Mouse (Mus musculus): ENCODE data around the gene Chrnb1. TPM values are rescaled to one million over a fixed set of nuclear protein-coding genes. Genes with fewer than 3 reads are reported as not detected.

Gene Chrnb1
- polyA plus RNA-seq, 1 experiment from 2014 or later: 10.3 TPM

- no peaks in the 10 kb centered on the region for H3K36me3 ChIP-seq (ENCODE audit: control insufficient read depth, insufficient read depth, low read length)
- 0 out of 2 replicates have a peak, but pooled peaks cover 4% of the 10 kb centered on the region for H3K4me1 ChIP-seq (ENCODE audit: control insufficient read depth, insufficient read depth, low read length)
- H3K4me3 ChIP-seq (replicated peaks; ENCODE audit: low read length): peak overlapping the region; percentile 35
- H3K4me2 ChIP-seq (ENCODE audit: low read depth, low read length): peak overlapping the region; percentile 53
- WGBS: 26% methylated on average over 15 of the region's 15 CpGs
- no peaks in the 10 kb centered on the region for H3K27me3 ChIP-seq (ENCODE audit: control insufficient read depth, insufficient read depth, low read length)
- H3K9me3 ChIP-seq (replicated peaks; ENCODE audit: control insufficient read depth, low read length): no peaks in the 10 kb centered on the region
- peak; percentile 59 for ATAC-seq (ENCODE audit: insufficient read depth, low FRiP score)
- H3K9ac ChIP-seq (ENCODE audit: low read length): peak overlapping the region; percentile 54; the same call in 1 of the 2 replicates
- peak overlapping the region; percentile 43; the same call in 1 of the 2 replicates for H3K27ac ChIP-seq (ENCODE audit: low read length)
Measured at GRCm38 (mm10) chr11:69784793-69785272, 10.9 kb downstream of the Chrnb1 start.

GRCm38 (mm10) chr11:69781828-69782227 lies 13.9 kb downstream of the Chrnb1 start:
- H3K9me3 ChIP-seq (replicated peaks; ENCODE audit: control insufficient read depth, low read length): no peaks in the 10 kb centered on the region
- no peaks in the 10 kb centered on the region for H3K27me3 ChIP-seq (ENCODE audit: control insufficient read depth, insufficient read depth, low read length)
- H3K27ac ChIP-seq (ENCODE audit: low read length): no peak overlapping the region
- no peak for ATAC-seq (ENCODE audit: insufficient read depth, low FRiP score)
- H3K36me3 ChIP-seq (ENCODE audit: control insufficient read depth, insufficient read depth, low read length): no peaks in the 10 kb centered on the region
- H3K9ac ChIP-seq (ENCODE audit: low read length): no peak overlapping the region
- 28% methylated on average over 4 of the region's 4 CpGs for WGBS
- H3K4me3 ChIP-seq (replicated peaks; ENCODE audit: low read length): no peak overlapping the region
- no peak overlapping the region for H3K4me2 ChIP-seq (ENCODE audit: low read depth, low read length)
- H3K4me1 ChIP-seq (ENCODE audit: control insufficient read depth, insufficient read depth, low read length): 0 out of 2 replicates have a peak, but pooled peaks cover 4% of the 10 kb centered on the region

GRCm38 (mm10) chr11:69778985-69779384 lies 16.8 kb downstream of the Chrnb1 start:
- H3K27me3 ChIP-seq (ENCODE audit: control insufficient read depth, insufficient read depth, low read length): no peaks in the 10 kb centered on the region
- no peak overlapping the region for H3K4me2 ChIP-seq (ENCODE audit: low read depth, low read length)
- H3K36me3 ChIP-seq (ENCODE audit: control insufficient read depth, insufficient read depth, low read length): no peaks in the 10 kb centered on the region
- no peak overlapping the region for H3K4me3 ChIP-seq (replicated peaks; ENCODE audit: low read length)
- no peaks in the 10 kb centered on the region for H3K9me3 ChIP-seq (replicated peaks; ENCODE audit: control insufficient read depth, low read length)
- H3K9ac ChIP-seq (ENCODE audit: low read length): no peak overlapping the region
- ATAC-seq (ENCODE audit: insufficient read depth, low FRiP score): no peak
- H3K27ac ChIP-seq (ENCODE audit: low read length): no peak overlapping the region
- 56% methylated on average over 7 of the region's 7 CpGs for WGBS
- H3K4me1 ChIP-seq (ENCODE audit: control insufficient read depth, insufficient read depth, low read length): no peaks in the 10 kb centered on the region

GRCm38 (mm10) chr11:69778258-69778982 lies 17.3 kb downstream of the Chrnb1 start:
- Histone ChIP-seq H3K4me3 (replicated peaks; ENCODE audit: low read length) (no peak overlapping the region), H3K4me2 (ENCODE audit: low read depth, low read length) (no peak overlapping the region), H3K9ac (ENCODE audit: low read length) (no peak overlapping the region), H3K9me3 (replicated peaks; ENCODE audit: control insufficient read depth, low read length) (no peaks in the 10 kb centered on the region), H3K27ac (ENCODE audit: low read length) (no peak overlapping the region), H3K4me1 (ENCODE audit: control insufficient read depth, insufficient read depth, low read length) (no peaks in the 10 kb centered on the region), H3K36me3 (ENCODE audit: control insufficient read depth, insufficient read depth, low read length) (no peaks in the 10 kb centered on the region), H3K27me3 (ENCODE audit: control insufficient read depth, insufficient read depth, low read length) (no peaks in the 10 kb centered on the region)
- 67% methylated on average over 23 of the region's 23 CpGs for WGBS
- ATAC-seq (ENCODE audit: insufficient read depth, low FRiP score): no peak

GRCm38 (mm10) chr11:69777504-69778257 lies 18.1 kb downstream of the Chrnb1 start:
- no peaks in the 10 kb centered on the region for H3K27me3 ChIP-seq (ENCODE audit: control insufficient read depth, insufficient read depth, low read length)
- 65% methylated on average over 26 of the region's 26 CpGs for WGBS
- H3K4me1 ChIP-seq (ENCODE audit: control insufficient read depth, insufficient read depth, low read length): no peaks in the 10 kb centered on the region
- peak; percentile 5; the same call in 1 of the 2 replicates for ATAC-seq (ENCODE audit: insufficient read depth, low FRiP score)
- H3K27ac ChIP-seq (ENCODE audit: low read length): no peak overlapping the region
- no peak overlapping the region for H3K4me2 ChIP-seq (ENCODE audit: low read depth, low read length)
- H3K9ac ChIP-seq (ENCODE audit: low read length): no peak overlapping the region
- H3K9me3 ChIP-seq (replicated peaks; ENCODE audit: control insufficient read depth, low read length): no peaks in the 10 kb centered on the region
- no peaks in the 10 kb centered on the region for H3K36me3 ChIP-seq (ENCODE audit: control insufficient read depth, insufficient read depth, low read length)
- H3K4me3 ChIP-seq (replicated peaks; ENCODE audit: low read length): no peak overlapping the region

- Histone ChIP-seq H3K4me1 (ENCODE audit: control insufficient read depth, insufficient read depth, low read length) (no peaks in the 10 kb centered on the region), H3K4me2 (ENCODE audit: low read depth, low read length) (no peak overlapping the region), H3K4me3 (replicated peaks; ENCODE audit: low read length) (no peak overlapping the region), H3K9me3 (replicated peaks; ENCODE audit: control insufficient read depth, low read length) (no peaks in the 10 kb centered on the region), H3K36me3 (ENCODE audit: control insufficient read depth, insufficient read depth, low read length) (no peaks in the 10 kb centered on the region), H3K27me3 (ENCODE audit: control insufficient read depth, insufficient read depth, low read length) (no peaks in the 10 kb centered on the region), H3K9ac (ENCODE audit: low read length) (no peak overlapping the region), H3K27ac (ENCODE audit: low read length) (no peak overlapping the region)
- WGBS: 81% methylated on average over 20 of the region's 20 CpGs
- ATAC-seq (ENCODE audit: insufficient read depth, low FRiP score): no peak
Measured at GRCm38 (mm10) chr11:69776488-69776887, 19.3 kb downstream of the Chrnb1 start.

GRCm38 (mm10) chr11:69775716-69776115 lies 20.0 kb downstream of the Chrnb1 start:
- Histone ChIP-seq H3K27me3 (ENCODE audit: control insufficient read depth, insufficient read depth, low read length) (no peaks in the 10 kb centered on the region), H3K4me3 (replicated peaks; ENCODE audit: low read length) (no peak overlapping the region), H3K9ac (ENCODE audit: low read length) (no peak overlapping the region), H3K9me3 (replicated peaks; ENCODE audit: control insufficient read depth, low read length) (no peaks in the 10 kb centered on the region), H3K36me3 (ENCODE audit: control insufficient read depth, insufficient read depth, low read length) (no peaks in the 10 kb centered on the region), H3K4me2 (ENCODE audit: low read depth, low read length) (no peak overlapping the region), H3K4me1 (ENCODE audit: control insufficient read depth, insufficient read depth, low read length) (no peaks in the 10 kb centered on the region), H3K27ac (ENCODE audit: low read length) (no peak overlapping the region)
- WGBS: 61% methylated on average over 10 of the region's 10 CpGs
- ATAC-seq (ENCODE audit: insufficient read depth, low FRiP score): no peak

GRCm38 (mm10) chr11:69774961-69775360 lies 20.8 kb downstream of the Chrnb1 start:
- WGBS: 72% methylated on average over 5 of the region's 5 CpGs
- H3K4me1 ChIP-seq (ENCODE audit: control insufficient read depth, insufficient read depth, low read length): no peaks in the 10 kb centered on the region
- H3K36me3 ChIP-seq (ENCODE audit: control insufficient read depth, insufficient read depth, low read length): no peaks in the 10 kb centered on the region
- no peak for ATAC-seq (ENCODE audit: insufficient read depth, low FRiP score)
- H3K4me3 ChIP-seq (replicated peaks; ENCODE audit: low read length): no peak overlapping the region
- no peak overlapping the region for H3K4me2 ChIP-seq (ENCODE audit: low read depth, low read length)
- no peaks in the 10 kb centered on the region for H3K27me3 ChIP-seq (ENCODE audit: control insufficient read depth, insufficient read depth, low read length)
- H3K27ac ChIP-seq (ENCODE audit: low read length): no peak overlapping the region
- H3K9me3 ChIP-seq (replicated peaks; ENCODE audit: control insufficient read depth, low read length): no peaks in the 10 kb centered on the region
- no peak overlapping the region for H3K9ac ChIP-seq (ENCODE audit: low read length)

GRCm38 (mm10) chr11:69767625-69767909 lies 28.2 kb downstream of the Chrnb1 start:
- peak overlapping the region; percentile 89 for H3K27ac ChIP-seq (ENCODE audit: low read length)
- no peak for ATAC-seq (ENCODE audit: insufficient read depth, low FRiP score)
- peak overlapping the region; percentile 97; the same call in 1 of the 2 replicates for H3K9ac ChIP-seq (ENCODE audit: low read length)
- H3K4me2 ChIP-seq (ENCODE audit: low read depth, low read length): peak overlapping the region; percentile 78
- peaks cover 23% of the 10 kb centered on the region for H3K4me1 ChIP-seq (ENCODE audit: control insufficient read depth, insufficient read depth, low read length)
- 0 out of 2 replicates have a peak overlapping the region, but pooled peaks have one; percentile 76 for H3K4me3 ChIP-seq (replicated peaks; ENCODE audit: low read length)
- H3K27me3 ChIP-seq (ENCODE audit: control insufficient read depth, insufficient read depth, low read length): no peaks in the 10 kb centered on the region
- H3K9me3 ChIP-seq (replicated peaks; ENCODE audit: control insufficient read depth, low read length): no peaks in the 10 kb centered on the region
- WGBS: 40% methylated on average over 4 of the region's 4 CpGs
- H3K36me3 ChIP-seq (ENCODE audit: control insufficient read depth, insufficient read depth, low read length): no peaks in the 10 kb centered on the region
